Mouse (Mus musculus): ENCODE results near the gene Cyct. TPM values are rescaled to one million over a fixed set of nuclear protein-coding genes. Genes with fewer than 3 reads are reported as not detected.

The Cyct gene
- not detected in 2 replicates for polyA plus RNA-seq (2012; rRNA removed; ENCODE audit: low replicate concordance)

GRCm38 (mm10) chr2:76360226-76360625 lies at the start of gene Cyct:
Gene Cyct, minus strand, starts transcription at chr2:76360450.

DNA sequence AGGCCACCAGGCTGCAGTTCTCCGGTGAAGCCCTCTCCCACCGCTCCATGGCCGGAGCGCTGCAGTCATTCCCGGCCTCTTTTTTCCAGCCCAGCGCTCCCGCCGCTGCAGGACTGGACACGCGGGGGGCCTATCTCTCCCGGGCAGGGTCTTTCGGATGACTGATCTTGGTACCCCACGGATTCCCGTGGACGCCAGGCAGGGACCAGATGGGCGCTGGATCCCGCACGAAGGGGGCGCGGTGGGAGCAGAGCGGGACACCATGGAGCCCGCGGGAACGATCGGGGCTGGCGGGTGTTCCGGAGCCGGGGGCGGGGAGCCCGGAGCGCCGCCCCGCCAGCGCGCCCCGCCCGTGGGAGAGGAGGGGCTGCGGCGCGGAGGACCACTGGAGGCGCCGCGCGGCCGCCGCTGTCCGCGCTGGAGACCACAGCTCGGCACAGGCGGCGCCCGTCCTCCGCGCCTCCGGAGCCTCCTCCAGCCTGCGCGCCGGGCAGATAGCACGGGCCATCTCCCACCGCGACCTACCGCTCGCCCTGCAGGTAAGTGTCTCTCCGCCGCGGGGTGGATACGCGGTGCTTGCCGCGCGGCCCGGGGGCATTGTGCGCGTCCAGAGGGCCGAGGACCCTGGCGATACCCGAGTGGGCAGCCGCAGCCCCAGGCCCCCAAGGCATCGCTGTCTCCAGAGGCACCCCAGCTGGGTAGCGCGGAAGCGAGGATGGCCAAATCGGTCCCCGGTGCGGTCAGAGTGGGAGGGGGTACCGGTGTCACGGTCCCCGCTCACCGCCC lies 46.1 kb upstream of the Cyct start, which contains the start of gene Osbpl6:
Osbpl6 (plus strand) TSS at position 358 of the 786 bp plus-strand sequence.

GRCm38 (mm10) chr2:76369821-76370655 lies 9.8 kb upstream of the Cyct start, which contains the start of gene Rbm45:
Gene Rbm45, plus strand, starts transcription at chr2:76369984.

GRCm38 (mm10) chr2:76338215-76339156 lies 21.8 kb downstream of the Cyct start, which contains the start of gene Pde11a:
Gene Pde11a, minus strand, starts transcription at chr2:76338774.

Other genes with a start within 250 kb of the Cyct start
- 0.04 TPM in 1 of 2 replicates, not detected in the other for gene Pde11a, start 21.7 kb downstream of the Cyct start, polyA plus RNA-seq (2012; rRNA removed; ENCODE audit: low replicate concordance)
- 10.3 and 15.4 TPM in 2 replicates for gene Rbm45, start 9.5 kb upstream of the Cyct start, polyA plus RNA-seq (2012; rRNA removed; ENCODE audit: low replicate concordance)
- 1.3 and 2.8 TPM in 2 replicates for gene Osbpl6, start 46.1 kb upstream of the Cyct start, polyA plus RNA-seq (2012; rRNA removed; ENCODE audit: low replicate concordance)

Measured in subcutaneous adipose tissue, adult 2 months (tissue).